Mouse (Mus musculus) hindbrain, postnatal 0 days (tissue): Measurements from ENCODE around the gene Irf6. TPM values are rescaled to one million over a fixed set of nuclear protein-coding genes. Genes with fewer than 3 reads are reported as not detected.
A peak's percentile ranks its signal among the peaks of the same experiment; 100 is the strongest.

Source experiments
- ATAC-seq: fragments of 200-750 bp; cut with Nextera tagmentation; 2 replicates; pipeline ENCODE4 v1.8.0; 2017; ENCODE audit warnings: mild to moderate bottlenecking, moderate TSS enrichment, moderate library complexity
- DNase-seq: peaks from one replicate; pipeline ENCODE4 v3.0.0-alpha.2; 2015; ENCODE audit warnings: low spot score
- H3K27ac ChIP-seq: fragments of 300-500 bp; sonication (generic); 2 replicates; pipeline ENCODE4 v1.5.1; 2014; ENCODE audit warnings: mild to moderate bottlenecking
- H3K27me3 ChIP-seq: fragments of 300-500 bp; sonication (generic); 2 replicates; pipeline ENCODE4 v1.6.1; 2014; ENCODE audit warnings: low read length, mixed read lengths; ENCODE audit not compliant: insufficient read depth
- H3K36me3 ChIP-seq: fragments of 300-500 bp; sonication (generic); 2 replicates; pipeline ENCODE4 v1.6.1; 2014; ENCODE audit warnings: low read length, mixed read lengths; ENCODE audit not compliant: insufficient read depth
- H3K4me1 ChIP-seq: fragments of 300-500 bp; sonication (generic); 2 replicates; pipeline ENCODE4 v1.6.1; 2014; ENCODE audit warnings: antibody characterized with exemption, low read length, mixed read lengths; ENCODE audit not compliant: insufficient read depth
- H3K4me2 ChIP-seq: fragments of 300-500 bp; sonication (generic); 2 replicates; pipeline ENCODE4 v1.6.1; 2014; ENCODE audit warnings: low read depth, mild to moderate bottlenecking, low read length, moderate library complexity, mixed read lengths
- H3K4me3 ChIP-seq: fragments of 300-500 bp; sonication (generic); 2 replicates; pipeline ENCODE4 v1.5.1; 2014; ENCODE audit warnings: low read length
- H3K9ac ChIP-seq: fragments of 300-500 bp; sonication (generic); replicated peaks from 2 replicates; pipeline ENCODE4 v1.6.1; 2014; ENCODE audit warnings: mild to moderate bottlenecking, low read length, moderate library complexity, mixed read lengths
- H3K9me3 ChIP-seq: fragments of 300-500 bp; sonication (generic); 2 replicates; pipeline ENCODE4 v1.6.1; 2016; ENCODE audit warnings: low read length, mixed read lengths
- CTCF ChIP-seq: IDR thresholded peaks from 2 replicates; pipeline ENCODE4 v1.5.1; 2016; ENCODE audit warnings: antibody characterized with exemption, control low read depth, low read depth
- WGBS: fragments of 180-500 bp; shearing (Covaris S2); extraction: QIAGEN DNeasy Blood & Tissue Kit; methylation state at CpG from one replicate; pipeline ENCODE4 v1.1.7; 2014; 5-methylcytosine and 5-hydroxymethylcytosine counted together
- polyA plus RNA-seq: library from polyadenylated mRNA; unstranded; fragments of >200 nt; fragmentation: Nextera tagmentation; extraction: Ambion mirVana; gene quantifications from 2 replicates; pipeline ENCODE4 v1.2.1, GENCODE M21; 2015
- total RNA-seq: library from RNA; depleted of rRNA; stranded (reverse); fragments of >200 nt; gene quantifications from 2 replicates; pipeline ENCODE4 v1.2.3, GENCODE M21; 2014; rRNA removed

Gene Irf6
- total and polyA plus RNA-seq, 2 experiments from 2014 or later: 0.44 to 0.78 TPM

DNA sequence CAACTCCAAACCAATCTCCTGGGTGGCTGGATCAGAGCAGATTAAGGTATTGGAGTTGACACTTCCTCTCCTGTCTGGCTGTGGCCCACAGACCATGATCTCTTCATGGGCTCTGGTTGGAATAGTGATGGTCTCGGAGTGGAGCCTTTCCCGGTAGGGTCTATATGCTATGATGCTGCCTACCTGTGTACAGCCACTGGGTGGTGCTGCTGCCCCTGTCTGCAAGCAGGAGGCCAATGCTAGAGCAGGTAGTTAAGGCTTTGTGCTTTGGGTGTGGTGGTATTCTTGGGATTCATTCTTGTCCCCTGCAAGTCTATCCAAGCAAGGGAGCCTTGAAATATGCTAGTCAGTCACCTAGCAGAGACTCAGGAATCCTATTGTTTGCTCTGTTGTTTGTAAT, 55.3 kb downstream of the Irf6 start:
- DNase-seq: peak; percentile 19
- peak; percentile 75 for TF ChIP-seq CTCF
- ATAC-seq: no peak

DNA sequence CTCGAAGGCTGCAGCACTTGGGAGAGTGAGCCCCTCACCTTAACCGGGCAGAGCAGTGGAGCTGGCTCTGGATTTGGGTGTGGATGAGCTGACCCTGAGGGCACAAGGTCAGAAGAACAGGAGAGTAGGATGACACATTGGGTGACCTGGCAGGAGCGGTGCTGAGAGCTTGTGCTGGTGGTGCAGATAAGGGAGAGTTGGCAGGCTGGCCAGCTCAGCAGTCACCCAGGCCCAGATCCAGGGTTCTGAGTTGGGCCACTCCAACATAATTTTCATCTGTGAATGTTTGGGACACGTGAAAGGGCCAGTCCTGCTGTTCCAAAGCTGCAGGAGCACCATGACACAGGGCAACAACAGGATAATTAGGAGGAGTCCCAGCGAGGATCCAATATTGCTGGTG, 58.5 kb downstream of the Irf6 start:
- no peak for TF ChIP-seq CTCF
- 76% methylated on average over 5 of the region's 5 CpGs for WGBS
- no peaks in the 10 kb centered on the region for H3K36me3 ChIP-seq
- H3K9me3 ChIP-seq: no peaks in the 10 kb centered on the region
- H3K4me3 ChIP-seq: no peak overlapping the region
- no peaks in the 10 kb centered on the region for H3K4me1 ChIP-seq
- H3K9ac ChIP-seq: no peak overlapping the region
- no peaks in the 10 kb centered on the region for H3K27me3 ChIP-seq
- H3K4me2 ChIP-seq: no peak overlapping the region
- no peak for DNase-seq
- 0 out of 2 replicates have a peak, but pooled peaks have one; percentile 2 for ATAC-seq
- H3K27ac ChIP-seq: no peak overlapping the region

More for the DNA sequence above, 55.3 kb downstream of the Irf6 start:
- Histone ChIP-seq H3K36me3 (no peaks in the 10 kb centered on the region), H3K9me3 (no peaks in the 10 kb centered on the region), H3K4me1 (no peaks in the 10 kb centered on the region), H3K4me2 (no peak overlapping the region), H3K9ac (no peak overlapping the region), H3K4me3 (no peak overlapping the region), H3K27me3 (no peaks in the 10 kb centered on the region), H3K27ac (no peak overlapping the region)
- WGBS: 44% methylated on average over 2 of the region's 2 CpGs

DNA sequence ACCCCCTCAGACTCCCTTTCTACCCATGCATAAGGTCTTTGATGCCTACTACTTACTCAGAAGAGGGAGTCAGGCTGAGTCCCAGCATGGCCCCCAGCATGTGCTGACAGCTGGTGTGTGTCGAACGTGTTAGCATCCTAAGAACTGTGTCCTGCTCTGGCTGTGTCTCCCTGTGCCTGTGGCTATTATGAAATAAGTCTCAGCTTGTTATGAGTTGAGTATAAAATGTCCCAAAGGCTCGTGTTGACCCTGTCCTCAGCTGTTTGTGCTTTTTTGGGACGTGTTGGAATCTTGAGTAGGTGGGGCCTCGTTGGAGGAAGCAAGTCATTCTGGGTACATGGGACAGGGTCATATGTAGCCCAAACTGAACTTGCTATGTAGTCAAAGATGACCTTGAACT, 61.1 kb downstream of the Irf6 start:
- Histone ChIP-seq H3K4me3 (no peak overlapping the region), H3K9ac (no peak overlapping the region), H3K9me3 (no peaks in the 10 kb centered on the region), H3K27me3 (no peaks in the 10 kb centered on the region), H3K27ac (no peak overlapping the region), H3K4me2 (no peak overlapping the region), H3K4me1 (no peaks in the 10 kb centered on the region), H3K36me3 (no peaks in the 10 kb centered on the region)
- 75% methylated on average over 5 of the region's 5 CpGs for WGBS
- DNase-seq (no peak), ATAC-seq (no peak)
- no peak for TF ChIP-seq CTCF

DNA sequence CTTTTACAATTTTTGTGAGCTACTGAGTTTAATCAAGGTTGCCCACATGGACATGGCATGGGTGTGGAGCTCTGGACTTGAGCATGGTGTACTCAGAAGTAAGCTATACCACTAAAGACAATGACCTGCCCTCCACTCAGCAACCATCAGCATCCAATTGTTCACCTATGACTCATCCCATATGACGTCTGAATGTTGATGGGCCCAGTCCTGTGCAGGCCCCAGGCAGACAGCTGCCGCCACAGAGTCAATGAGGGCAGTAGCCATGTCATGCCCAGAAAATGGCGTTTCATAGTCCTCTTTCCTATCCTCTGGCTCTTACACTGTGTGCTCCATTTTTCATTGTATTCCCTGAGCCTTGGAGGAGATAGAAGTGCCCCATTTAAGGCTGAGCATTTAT, 63.1 kb downstream of the Irf6 start:
- H3K9ac ChIP-seq: no peak overlapping the region
- TF ChIP-seq CTCF: no peak
- no peaks in the 10 kb centered on the region for H3K4me1 ChIP-seq
- H3K36me3 ChIP-seq: no peaks in the 10 kb centered on the region
- no peaks in the 10 kb centered on the region for H3K9me3 ChIP-seq
- ATAC-seq (no peak), DNase-seq (no peak)
- no peak overlapping the region for H3K4me2 ChIP-seq
- H3K27ac ChIP-seq: no peak overlapping the region
- H3K27me3 ChIP-seq: no peaks in the 10 kb centered on the region
- no peak overlapping the region for H3K4me3 ChIP-seq
- 69% methylated on average over 3 of the region's 3 CpGs for WGBS

DNA sequence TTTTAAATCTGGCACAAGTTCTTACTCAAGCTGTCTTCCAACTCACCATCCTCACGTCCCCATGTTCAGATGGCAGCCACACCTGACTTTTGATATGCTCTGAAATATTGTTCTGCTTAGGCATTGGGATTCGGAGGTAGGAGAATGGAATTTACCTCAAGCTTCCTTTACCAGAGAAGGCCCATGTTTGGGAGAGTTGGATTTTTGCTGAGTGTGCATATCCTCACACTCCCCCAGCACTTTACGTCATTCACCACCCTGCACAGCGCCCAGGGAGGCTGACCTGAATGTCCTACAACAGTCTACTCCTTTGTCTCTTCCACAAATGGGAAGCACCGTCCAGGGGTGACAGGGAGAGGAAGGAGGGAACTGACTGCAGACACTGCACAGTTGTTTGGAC, 67.5 kb downstream of the Irf6 start:
- no peak for TF ChIP-seq CTCF
- no peak overlapping the region for H3K4me2 ChIP-seq

More for the DNA sequence above, 67.5 kb downstream of the Irf6 start:
- no peaks in the 10 kb centered on the region for H3K4me1 ChIP-seq
- no peak for ATAC-seq
- WGBS: 61% methylated on average over 5 of the region's 5 CpGs
- no peaks in the 10 kb centered on the region for H3K9me3 ChIP-seq
- H3K27me3 ChIP-seq: no peaks in the 10 kb centered on the region
- no peak overlapping the region for H3K4me3 ChIP-seq
- no peak overlapping the region for H3K27ac ChIP-seq
- H3K9ac ChIP-seq: no peak overlapping the region
- DNase-seq: no peak
- no peaks in the 10 kb centered on the region for H3K36me3 ChIP-seq

Other genes with a start within 250 kb of the Irf6 start
- gene Syt14, start 117.3 kb upstream of the Irf6 start, total RNA-seq: 9.9 and 10.8 TPM in 2 replicates
- gene Syt14, start 117.3 kb upstream of the Irf6 start, polyA plus RNA-seq: 4.1 and 4.6 TPM in 2 replicates
- 8.6 and 9.8 TPM in 2 replicates for gene Diexf, start 22.8 kb upstream of the Irf6 start, total RNA-seq
- 3.5 and 4.9 TPM in 2 replicates for gene Diexf, start 22.8 kb upstream of the Irf6 start, polyA plus RNA-seq
- gene A130010J15Rik, start 14.9 kb downstream of the Irf6 start, total RNA-seq: 11.2 and 14.8 TPM in 2 replicates
- 8.7 and 8.9 TPM in 2 replicates for gene A130010J15Rik, start 14.9 kb downstream of the Irf6 start, polyA plus RNA-seq
- gene Traf3ip3, start 48.6 kb downstream of the Irf6 start, total RNA-seq: 0.78 and 1.5 TPM in 2 replicates
- gene Traf3ip3, start 48.6 kb downstream of the Irf6 start, polyA plus RNA-seq: 1.9 TPM in 2 replicates
- gene Lamb3, start 54.6 kb downstream of the Irf6 start, total RNA-seq: 1.0 and 1.3 TPM in 2 replicates
- gene Lamb3, start 54.6 kb downstream of the Irf6 start, polyA plus RNA-seq: 0.36 and 0.52 TPM in 2 replicates
- gene Hsd11b1, start 111.0 kb downstream of the Irf6 start, total RNA-seq: 2.3 and 2.5 TPM in 2 replicates
- 2.5 and 2.7 TPM in 2 replicates for gene Hsd11b1, start 111.0 kb downstream of the Irf6 start, polyA plus RNA-seq
- 7.4 and 12.1 TPM in 2 replicates for gene G0s2, start 120.1 kb downstream of the Irf6 start, total RNA-seq
- 7.0 and 9.1 TPM in 2 replicates for gene G0s2, start 120.1 kb downstream of the Irf6 start, polyA plus RNA-seq
- 32.9 and 34.6 TPM in 2 replicates for gene Camk1g, start 217.2 kb downstream of the Irf6 start, total RNA-seq
- 30.9 and 35.1 TPM in 2 replicates for gene Camk1g, start 217.2 kb downstream of the Irf6 start, polyA plus RNA-seq